Mouse (Mus musculus) myocyte (in vitro differentiated cells): ENCODE data around the gene Olfr370. TPM values are rescaled to one million over a fixed set of nuclear protein-coding genes. Genes with fewer than 3 reads are reported as not detected.

Experiments
- H3K27me3 ChIP-seq: one replicate; pipeline ENCODE4 v1.6.1; 2011; ENCODE audit not compliant: control insufficient read depth, insufficient read depth, insufficient read length
- H3K36me3 ChIP-seq: one replicate; pipeline ENCODE4 v1.6.1; 2011; ENCODE audit not compliant: control insufficient read depth, insufficient read depth
- H3K4me2 ChIP-seq: one replicate; pipeline ENCODE4 v1.6.1; 2011; ENCODE audit warnings: low read depth, control low read depth
- H3K4me3 ChIP-seq: one replicate; pipeline ENCODE4 v1.5.1; 2011; ENCODE audit warnings: mild to moderate bottlenecking, control low read depth, moderate library complexity
- H3K79me2 ChIP-seq: one replicate; pipeline ENCODE4 v1.6.1; 2011; ENCODE audit not compliant: control insufficient read depth, insufficient read depth
- H3ac ChIP-seq: one replicate; pipeline ENCODE4 v1.6.1; 2011; ENCODE audit not compliant: control insufficient read depth, insufficient read length
- CEBPB ChIP-seq: IDR thresholded peaks from 2 replicates; pipeline ENCODE4 v1.6.1; 2011; ENCODE audit warnings: mild to moderate bottlenecking, moderate library complexity; ENCODE audit not compliant: poor library complexity, insufficient read depth, severe bottlenecking
- E2F4 ChIP-seq: IDR thresholded peaks from one replicate; pipeline ENCODE4 v1.6.1; 2011; ENCODE audit warnings: mild to moderate bottlenecking, control low read depth, moderate library complexity; ENCODE audit not compliant: insufficient read depth
- MAX ChIP-seq: IDR thresholded peaks from one replicate; pipeline ENCODE4 v1.6.1; 2011; ENCODE audit warnings: low read depth, mild to moderate bottlenecking, control low read depth
- MYOD1 ChIP-seq, 3 experiments: IDR thresholded peaks; one replicate each; pipeline ENCODE4 v1.6.1; 2011; ENCODE audit warnings: control low read depth in 2 of 3, low read depth in 2 of 3, mild to moderate bottlenecking in 2 of 3, moderate library complexity in 1 of 3; ENCODE audit not compliant: insufficient read length in 2 of 3, control insufficient read depth in 1 of 3
- MYOG ChIP-seq, 3 experiments: IDR thresholded peaks; one replicate each; pipeline ENCODE4 v1.6.1; 2011; ENCODE audit warnings: control low read depth in 2 of 3, low read depth in 2 of 3, mild to moderate bottlenecking in 2 of 3; ENCODE audit not compliant: insufficient read length in 2 of 3, control insufficient read depth in 1 of 3, insufficient read depth in 1 of 3
- POLR2A ChIP-seq: IDR thresholded peaks from one replicate; pipeline ENCODE4 v1.6.1; 2011; ENCODE audit warnings: low read depth, mild to moderate bottlenecking, control low read depth, moderate library complexity; ENCODE audit not compliant: insufficient read length
- POLR2AphosphoS2 ChIP-seq: IDR thresholded peaks from one replicate; pipeline ENCODE4 v1.6.1; 2011; ENCODE audit warnings: low read depth, control low read depth; ENCODE audit not compliant: insufficient read length
- REST ChIP-seq: IDR thresholded peaks from one replicate; pipeline ENCODE4 v1.6.1; 2011; ENCODE audit warnings: mild to moderate bottlenecking, control low read depth, moderate library complexity; ENCODE audit not compliant: insufficient read depth, insufficient read length
- SRF ChIP-seq: IDR thresholded peaks from one replicate; pipeline ENCODE4 v1.6.1; 2011; ENCODE audit warnings: low read depth; ENCODE audit not compliant: control insufficient read depth, insufficient read length
- TCF12 ChIP-seq: IDR thresholded peaks from one replicate; pipeline ENCODE4 v1.6.1; 2011; ENCODE audit warnings: mild to moderate bottlenecking, control low read depth; ENCODE audit not compliant: poor library complexity, insufficient read depth, severe bottlenecking
- TCF3 ChIP-seq: IDR thresholded peaks from one replicate; pipeline ENCODE4 v1.6.1; 2011; ENCODE audit warnings: low read depth, control low read depth; ENCODE audit not compliant: insufficient read length
- USF1 ChIP-seq: IDR thresholded peaks from one replicate; pipeline ENCODE4 v1.6.1; 2011; ENCODE audit warnings: low read depth, mild to moderate bottlenecking, control low read depth, moderate library complexity
- polyA plus RNA-seq: library from polyadenylated mRNA; unstranded; fragments of >200 nt; fragmentation: generic; extraction: Trizol; gene quantifications from one replicate; pipeline ENCODE4 v1.2.1, GENCODE M21; 2012; ENCODE audit warnings: missing spikeins

Gene Olfr370
- polyA plus RNA-seq, 1 experiment, result not detected

GRCm38 (mm10) chr8:83534802-83535201 lies 778 bp upstream of the Olfr370 start:
- Histone ChIP-seq H3K79me2 (no peaks in the 10 kb centered on the region), H3K36me3 (no peaks in the 10 kb centered on the region), H3K4me2 (no peak overlapping the region), H3ac (no peak overlapping the region), H3K27me3 (no peaks in the 10 kb centered on the region), H3K4me3 (no peak overlapping the region)
- TF ChIP-seq MYOG (IDR thresholded peaks at IDR 0.05; ENCODE audit: control insufficient read depth in 1 of 3, insufficient read depth in 1 of 3, insufficient read length in 2 of 3, low read depth in 2 of 3) (no peak), E2F4 (no peak), POLR2AphosphoS2 (no peak), SRF (no peak), REST (no peak), USF1 (no peak), TCF12 (no peak), CEBPB (no peak), MAX (no peak), POLR2A (no peak), MYOD1 (IDR thresholded peaks at IDR 0.05; ENCODE audit: control insufficient read depth in 1 of 3, insufficient read length in 2 of 3, low read depth in 2 of 3) (no peak), TCF3 (no peak)

GRCm38 (mm10) chr8:83562669-83563068 lies 27.1 kb downstream of the Olfr370 start:
- Histone ChIP-seq H3K27me3 (peaks cover 6% of the 10 kb centered on the region), H3K4me2 (no peak overlapping the region), H3K4me3 (no peak overlapping the region), H3K79me2 (peaks cover 9% of the 10 kb centered on the region), H3ac (no peak overlapping the region), H3K36me3 (no peaks in the 10 kb centered on the region)
- no peak for TF ChIP-seq REST
- no peak for TF ChIP-seq POLR2AphosphoS2
- no peak for TF ChIP-seq MYOD1 (IDR thresholded peaks at IDR 0.05; ENCODE audit: control insufficient read depth in 1 of 3, insufficient read length in 2 of 3, low read depth in 2 of 3)
- no peak for TF ChIP-seq POLR2A
- TF ChIP-seq USF1, result no peak
- no peak for TF ChIP-seq E2F4
- TF ChIP-seq MYOG (IDR thresholded peaks at IDR 0.05; ENCODE audit: control insufficient read depth in 1 of 3, insufficient read depth in 1 of 3, insufficient read length in 2 of 3, low read depth in 2 of 3), result no peak
- no peak for TF ChIP-seq SRF
- TF ChIP-seq TCF3, result no peak
- TF ChIP-seq CEBPB, result no peak
- no peak for TF ChIP-seq TCF12
- TF ChIP-seq MAX, result no peak

DNA sequence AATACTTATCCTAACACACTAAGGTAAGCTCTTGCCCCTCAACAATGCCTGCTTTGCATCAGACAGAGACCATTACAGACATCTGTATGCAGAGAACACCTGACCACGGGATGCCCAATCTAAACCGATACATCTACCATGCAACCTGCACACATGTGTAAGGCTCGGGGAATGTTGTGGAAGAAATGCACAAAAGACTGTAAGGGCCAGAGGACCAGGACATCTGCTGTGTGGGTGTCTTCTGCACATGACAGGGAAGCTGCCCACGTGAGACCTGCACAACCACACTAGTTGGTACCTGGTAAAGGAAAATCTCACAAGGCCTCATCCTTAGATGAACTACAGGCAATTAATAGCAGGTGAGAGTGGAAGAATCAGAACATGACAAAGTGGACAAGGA lies 27.7 kb downstream of the Olfr370 start:
- H3K36me3 ChIP-seq, result no peaks in the 10 kb centered on the region
- H3K4me3 ChIP-seq, result no peak overlapping the region
- H3K27me3 ChIP-seq, result peaks cover 6% of the 10 kb centered on the region
- no peak overlapping the region for H3K4me2 ChIP-seq
- peaks cover 11% of the 10 kb centered on the region for H3K79me2 ChIP-seq
- TF ChIP-seq POLR2A (no peak), TCF12 (no peak), MYOD1 (IDR thresholded peaks at IDR 0.05; ENCODE audit: control insufficient read depth in 1 of 3, insufficient read length in 2 of 3, low read depth in 2 of 3) (no peak), SRF (no peak), USF1 (no peak), MAX (no peak), POLR2AphosphoS2 (no peak)
- H3ac ChIP-seq, result no peak overlapping the region

- peaks cover 6% of the 10 kb centered on the region for H3K27me3 ChIP-seq
- peaks cover 16% of the 10 kb centered on the region for H3K79me2 ChIP-seq
- peak overlapping the region; percentile 65 for H3ac ChIP-seq
- no peaks in the 10 kb centered on the region for H3K36me3 ChIP-seq
- no peak for TF ChIP-seq TCF3
- no peak for TF ChIP-seq TCF12
- no peak for TF ChIP-seq SRF
- TF ChIP-seq MAX, result no peak
- no peak for TF ChIP-seq E2F4
- TF ChIP-seq CEBPB, result no peak
- TF ChIP-seq POLR2A, result no peak
- no peak for TF ChIP-seq USF1
- no peak for TF ChIP-seq MYOG (IDR thresholded peaks at IDR 0.05; ENCODE audit: control insufficient read depth in 1 of 3, insufficient read depth in 1 of 3, insufficient read length in 2 of 3, low read depth in 2 of 3)
- no peak for TF ChIP-seq POLR2AphosphoS2
- TF ChIP-seq MYOD1 (IDR thresholded peaks at IDR 0.05; ENCODE audit: control insufficient read depth in 1 of 3, insufficient read length in 2 of 3, low read depth in 2 of 3), result no peak
- TF ChIP-seq REST, result no peak
- no peak overlapping the region for H3K4me2 ChIP-seq
- H3K4me3 ChIP-seq, result peak overlapping the region; percentile 86
These were observed 30.3 kb downstream of the Olfr370 start for GRCm38 (mm10) chr8:83565731-83566375.
